Mouse (Mus musculus) embryonic facial prominence, embryonic 12.5 days (tissue): ENCODE results near the gene Olfm3. TPM values are rescaled to one million over a fixed set of nuclear protein-coding genes. Genes with fewer than 3 reads are reported as not detected.
A peak's percentile ranks its signal among the peaks of the same experiment; 100 is the strongest.

Source experiments
- ATAC-seq: fragments of 200-750 bp; cut with Nextera tagmentation; 2 replicates; pipeline ENCODE4 v1.8.0; 2017; ENCODE audit not compliant: insufficient number of reproducible peaks, insufficient read depth, low FRiP score, low TSS enrichment
- H3K27ac ChIP-seq: fragments of 300-500 bp; sonication (generic); 2 replicates; pipeline ENCODE4 v1.5.1; 2016; ENCODE audit warnings: mild to moderate bottlenecking
- H3K27me3 ChIP-seq: fragments of 300-500 bp; sonication (generic); 2 replicates; pipeline ENCODE4 v1.6.1; 2016; ENCODE audit warnings: mild to moderate bottlenecking, moderate library complexity
- H3K36me3 ChIP-seq: fragments of 300-500 bp; sonication (generic); 2 replicates; pipeline ENCODE4 v1.6.1; 2016; ENCODE audit warnings: mild to moderate bottlenecking
- H3K4me1 ChIP-seq: fragments of 300-500 bp; sonication (generic); 2 replicates; pipeline ENCODE4 v1.6.1; 2016
- H3K4me2 ChIP-seq: fragments of 300-500 bp; sonication (generic); replicated peaks from 2 replicates; pipeline ENCODE4 v1.6.1; 2016; ENCODE audit warnings: mild to moderate bottlenecking, moderate library complexity
- H3K4me3 ChIP-seq: fragments of 300-500 bp; sonication (generic); 2 replicates; pipeline ENCODE4 v1.5.1; 2016; ENCODE audit warnings: mild to moderate bottlenecking
- H3K9ac ChIP-seq: fragments of 300-500 bp; sonication (generic); 2 replicates; pipeline ENCODE4 v1.6.1; 2016; ENCODE audit warnings: mild to moderate bottlenecking, moderate library complexity
- H3K9me3 ChIP-seq: fragments of 300-500 bp; sonication (generic); 2 replicates; pipeline ENCODE4 v1.6.1; 2016; ENCODE audit warnings: mild to moderate bottlenecking, moderate library complexity
- WGBS: fragments of 180-500 bp; shearing (Covaris S2); methylation state at CpG from one replicate; pipeline ENCODE4 v1.1.7; 2016; 5-methylcytosine and 5-hydroxymethylcytosine counted together
- polyA plus RNA-seq: library from polyadenylated mRNA; unstranded; fragments of >200 nt; fragmentation: Nextera tagmentation; extraction: Ambion mirVana; gene quantifications from 2 replicates; pipeline ENCODE4 v1.2.1, GENCODE M21; 2016

Olfm3 gene
- polyA plus RNA-seq, 1 experiment from 2014 or later, result 0.63 TPM

- Histone ChIP-seq H3K4me3 (no peak overlapping the region), H3K27ac (no peak overlapping the region), H3K4me2 (no peak overlapping the region), H3K9me3 (no peaks in the 10 kb centered on the region), H3K4me1 (no peaks in the 10 kb centered on the region), H3K36me3 (no peaks in the 10 kb centered on the region), H3K9ac (no peak overlapping the region), H3K27me3 (no peaks in the 10 kb centered on the region)
- 68% methylated on average over 4 of the region's 4 CpGs for WGBS
- no peak for ATAC-seq
These were observed 58.6 kb downstream of the Olfm3 start for GRCm38 (mm10) chr3:114962316-114963083.

DNA sequence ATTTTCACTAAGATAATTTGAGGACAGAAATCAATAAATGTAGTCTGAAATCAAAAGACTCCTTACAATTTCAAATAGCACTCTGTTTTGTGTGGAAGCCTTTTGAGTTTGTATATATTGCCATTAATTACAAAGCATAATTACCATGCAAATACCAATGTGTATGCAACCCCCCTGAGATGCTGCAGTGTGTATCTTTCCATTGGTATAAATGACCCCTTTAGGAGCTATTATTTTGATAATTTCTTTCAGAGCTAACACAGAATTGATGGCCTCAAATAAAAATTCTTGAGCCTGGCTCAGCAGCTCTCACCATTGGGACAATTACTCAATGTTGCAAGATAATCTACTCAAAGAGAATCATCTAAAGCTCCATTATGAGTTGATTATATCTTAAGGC lies 67.3 kb downstream of the Olfm3 start:
- Histone ChIP-seq H3K27ac (no peak overlapping the region), H3K4me1 (no peaks in the 10 kb centered on the region), H3K27me3 (no peaks in the 10 kb centered on the region), H3K4me3 (no peak overlapping the region), H3K4me2 (no peak overlapping the region), H3K36me3 (no peaks in the 10 kb centered on the region), H3K9me3 (no peaks in the 10 kb centered on the region), H3K9ac (no peak overlapping the region)
- ATAC-seq, result no peak

- H3K27ac ChIP-seq, result no peak overlapping the region
- 47% methylated on average over 1 of the region's 1 CpGs for WGBS
- no peaks in the 10 kb centered on the region for H3K9me3 ChIP-seq
- no peak for ATAC-seq
- no peaks in the 10 kb centered on the region for H3K36me3 ChIP-seq
- no peaks in the 10 kb centered on the region for H3K4me1 ChIP-seq
- H3K4me3 ChIP-seq, result no peak overlapping the region
- H3K9ac ChIP-seq, result no peak overlapping the region
- no peak overlapping the region for H3K4me2 ChIP-seq
- H3K27me3 ChIP-seq, result no peaks in the 10 kb centered on the region
These were observed 68.6 kb downstream of the Olfm3 start for GRCm38 (mm10) chr3:114972522-114972921.

- Histone ChIP-seq H3K4me1 (no peaks in the 10 kb centered on the region), H3K27me3 (no peaks in the 10 kb centered on the region), H3K27ac (no peak overlapping the region), H3K36me3 (no peaks in the 10 kb centered on the region), H3K9ac (no peak overlapping the region), H3K9me3 (no peaks in the 10 kb centered on the region), H3K4me3 (no peak overlapping the region), H3K4me2 (no peak overlapping the region)
- WGBS, result 87% methylated on average over 2 of the region's 2 CpGs
- no peak for ATAC-seq
These were observed 87.0 kb downstream of the Olfm3 start for GRCm38 (mm10) chr3:114990828-114991227.

GRCm38 (mm10) chr3:114995956-114996355 lies 92.1 kb downstream of the Olfm3 start:
- no peaks in the 10 kb centered on the region for H3K36me3 ChIP-seq
- H3K9me3 ChIP-seq, result no peaks in the 10 kb centered on the region
- no peaks in the 10 kb centered on the region for H3K27me3 ChIP-seq
- no peak overlapping the region for H3K4me3 ChIP-seq
- WGBS, result 64% methylated on average over 1 of the region's 1 CpGs
- H3K4me2 ChIP-seq, result no peak overlapping the region
- H3K9ac ChIP-seq, result no peak overlapping the region
- no peak overlapping the region for H3K27ac ChIP-seq
- ATAC-seq, result no peak
- no peaks in the 10 kb centered on the region for H3K4me1 ChIP-seq

DNA sequence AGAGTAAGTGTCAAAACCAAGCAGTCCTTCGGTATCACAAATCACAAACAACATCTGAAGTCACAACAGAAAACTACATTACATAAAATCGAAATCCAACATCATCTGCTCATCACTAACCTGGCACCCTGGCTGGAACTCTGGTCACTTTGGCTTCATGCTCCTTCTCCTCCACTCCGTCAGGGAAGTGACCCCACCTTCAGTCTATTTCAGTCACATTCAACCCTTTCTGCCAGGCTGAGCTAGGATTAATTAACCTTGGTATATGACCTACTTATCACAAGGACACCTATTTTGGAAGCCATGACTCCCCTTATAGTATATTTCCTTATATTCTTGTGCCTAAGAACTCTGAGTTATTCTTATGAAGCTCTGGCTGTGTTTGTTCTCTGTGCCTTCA lies 123.7 kb downstream of the Olfm3 start:
- Histone ChIP-seq H3K27ac (no peak overlapping the region), H3K27me3 (no peaks in the 10 kb centered on the region), H3K4me3 (no peak overlapping the region), H3K4me1 (no peaks in the 10 kb centered on the region), H3K36me3 (no peaks in the 10 kb centered on the region), H3K4me2 (no peak overlapping the region), H3K9ac (no peak overlapping the region), H3K9me3 (no peaks in the 10 kb centered on the region)
- ATAC-seq, result no peak
- 83% methylated on average over 3 of the region's 3 CpGs for WGBS

GRCm38 (mm10) chr3:115028046-115028445 lies 124.2 kb downstream of the Olfm3 start:
- no peaks in the 10 kb centered on the region for H3K9me3 ChIP-seq
- H3K4me2 ChIP-seq, result no peak overlapping the region
- H3K36me3 ChIP-seq, result no peaks in the 10 kb centered on the region
- no peaks in the 10 kb centered on the region for H3K4me1 ChIP-seq
- WGBS, result 77% methylated on average over 1 of the region's 1 CpGs
- no peak overlapping the region for H3K9ac ChIP-seq
- H3K27me3 ChIP-seq, result no peaks in the 10 kb centered on the region
- H3K27ac ChIP-seq, result no peak overlapping the region
- no peak for ATAC-seq
- no peak overlapping the region for H3K4me3 ChIP-seq

DNA sequence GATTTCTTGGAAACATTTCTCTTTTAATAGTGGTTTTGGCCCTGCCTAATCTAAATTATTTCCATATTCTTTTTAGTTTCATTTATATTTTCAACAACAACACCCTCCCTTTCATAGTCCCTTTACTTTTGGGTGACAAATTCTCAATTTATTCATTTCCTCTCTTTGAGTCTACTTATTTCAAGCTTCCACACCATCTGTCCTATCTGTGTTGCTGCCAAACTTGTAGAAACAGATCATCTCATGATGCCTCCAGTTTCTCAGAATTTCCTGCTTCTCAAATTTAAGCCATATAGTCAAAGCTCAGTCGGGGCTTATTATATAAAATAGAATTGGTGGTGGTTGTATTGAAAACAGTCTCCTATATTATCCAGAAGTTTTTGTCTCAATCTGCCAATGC lies 124.7 kb downstream of the Olfm3 start:
- Histone ChIP-seq H3K36me3 (no peaks in the 10 kb centered on the region), H3K9ac (no peak overlapping the region), H3K27ac (no peak overlapping the region), H3K27me3 (no peaks in the 10 kb centered on the region), H3K4me2 (no peak overlapping the region), H3K9me3 (no peaks in the 10 kb centered on the region), H3K4me1 (no peaks in the 10 kb centered on the region), H3K4me3 (no peak overlapping the region)
- 74% methylated on average over 1 of the region's 1 CpGs for WGBS
- no peak for ATAC-seq

DNA sequence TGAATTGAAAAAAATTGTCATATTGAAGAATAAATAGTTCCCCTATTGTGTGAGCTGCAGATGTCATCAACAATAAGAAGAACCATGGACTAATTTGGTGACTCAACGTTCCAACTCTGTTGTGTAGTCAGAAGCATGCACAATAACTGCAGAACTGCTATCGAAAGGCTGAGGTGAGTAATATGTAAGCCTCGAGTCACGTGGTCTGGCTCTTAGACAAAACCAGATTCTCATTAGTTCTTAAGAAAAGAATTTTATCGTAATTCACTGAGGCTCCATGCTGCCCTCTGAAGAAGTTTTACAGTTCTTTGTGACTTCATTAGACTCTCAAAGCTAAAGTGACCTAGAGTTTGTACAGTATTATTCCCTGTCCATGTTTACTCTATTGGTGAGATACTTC lies 145.2 kb downstream of the Olfm3 start:
- H3K9me3 ChIP-seq, result no peaks in the 10 kb centered on the region
- H3K4me2 ChIP-seq, result no peak overlapping the region
- ATAC-seq, result no peak
- WGBS, result 90% methylated on average over 5 of the region's 5 CpGs
- H3K4me1 ChIP-seq, result no peaks in the 10 kb centered on the region
- no peaks in the 10 kb centered on the region for H3K36me3 ChIP-seq
- no peak overlapping the region for H3K9ac ChIP-seq
- H3K27ac ChIP-seq, result no peak overlapping the region
- H3K27me3 ChIP-seq, result no peaks in the 10 kb centered on the region
- no peak overlapping the region for H3K4me3 ChIP-seq

DNA sequence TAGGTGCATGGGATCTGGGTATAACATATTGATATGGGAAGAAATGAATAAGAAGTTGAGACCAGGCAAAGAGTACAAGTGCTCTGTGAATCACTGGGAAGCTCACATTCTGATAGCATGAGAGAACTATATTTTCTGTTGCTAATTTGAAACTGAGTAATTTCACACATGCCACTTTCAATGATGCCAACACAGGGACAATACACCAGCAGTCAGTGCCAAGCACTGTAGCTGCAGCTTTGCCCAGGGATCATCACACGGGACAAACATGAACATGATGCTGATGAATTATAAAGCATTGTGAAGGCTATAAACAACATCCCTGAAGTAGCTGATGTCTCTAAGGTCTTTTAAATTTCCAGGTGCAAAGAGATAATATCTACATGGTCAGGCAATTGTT lies 161.0 kb downstream of the Olfm3 start:
- Histone ChIP-seq H3K27ac (no peak overlapping the region), H3K36me3 (no peaks in the 10 kb centered on the region), H3K4me3 (no peak overlapping the region), H3K4me2 (no peak overlapping the region), H3K9me3 (no peaks in the 10 kb centered on the region), H3K9ac (no peak overlapping the region), H3K27me3 (no peaks in the 10 kb centered on the region), H3K4me1 (no peaks in the 10 kb centered on the region)
- no peak for ATAC-seq
- WGBS, result 78% methylated on average over 1 of the region's 1 CpGs

DNA sequence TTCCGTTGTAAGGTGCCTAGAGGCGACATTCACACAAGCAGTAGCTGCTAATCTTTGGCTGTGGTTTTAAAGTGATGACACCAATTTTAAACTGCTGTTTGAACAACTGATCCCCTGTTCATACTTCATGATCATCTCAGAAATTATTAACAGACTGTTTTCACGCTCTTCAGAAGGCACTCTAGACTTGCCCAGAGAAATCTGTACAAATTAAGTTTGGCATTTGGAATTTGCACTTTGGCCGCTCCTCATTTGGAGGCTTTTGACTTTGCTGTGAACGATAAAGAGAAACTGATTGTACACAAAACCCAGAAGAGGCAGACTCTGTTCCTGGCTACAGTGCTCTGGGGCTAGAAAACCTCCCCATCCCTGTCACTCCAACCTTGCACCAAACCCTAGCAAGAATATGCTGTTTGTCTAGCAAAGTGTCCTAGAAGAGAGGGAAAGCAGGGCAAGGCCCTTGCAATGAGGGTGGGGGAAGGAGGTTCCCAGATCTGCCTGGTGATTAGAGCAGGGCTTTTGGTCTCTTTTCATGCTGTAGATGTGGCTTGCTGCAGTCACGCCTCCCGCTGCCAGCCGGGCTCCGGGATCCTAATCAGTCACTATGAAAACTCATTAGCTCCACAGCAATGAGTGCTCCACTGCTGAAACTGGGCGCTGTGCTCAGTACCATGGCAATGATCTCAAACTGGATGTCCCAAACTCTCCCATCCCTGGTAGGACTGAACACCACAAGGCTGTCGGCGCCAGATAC lies 176.7 kb downstream of the Olfm3 start:
- no peak overlapping the region for H3K9ac ChIP-seq
- no peak for ATAC-seq
- 28% methylated on average over 12 of the region's 12 CpGs for WGBS
- H3K4me2 ChIP-seq, result peak overlapping the region; percentile 11; the same call in 1 of the 2 replicates
- no peaks in the 10 kb centered on the region for H3K9me3 ChIP-seq
- no peak overlapping the region for H3K4me3 ChIP-seq
- H3K36me3 ChIP-seq, result no peaks in the 10 kb centered on the region
- H3K27me3 ChIP-seq, result no peaks in the 10 kb centered on the region
- H3K27ac ChIP-seq, result no peak overlapping the region
- peaks cover 5% of the 10 kb centered on the region; the same call in 1 of the 2 replicates for H3K4me1 ChIP-seq

GRCm38 (mm10) chr3:115081371-115081770 lies 177.5 kb downstream of the Olfm3 start:
- no peak overlapping the region for H3K4me3 ChIP-seq
- no peaks in the 10 kb centered on the region for H3K36me3 ChIP-seq
- 43% methylated on average over 2 of the region's 2 CpGs for WGBS
- no peak overlapping the region for H3K9ac ChIP-seq
- H3K9me3 ChIP-seq, result no peaks in the 10 kb centered on the region
- H3K27ac ChIP-seq, result no peak overlapping the region
- no peaks in the 10 kb centered on the region for H3K27me3 ChIP-seq
- no peak for ATAC-seq
- H3K4me1 ChIP-seq, result peaks cover 5% of the 10 kb centered on the region; the same call in 1 of the 2 replicates
- H3K4me2 ChIP-seq, result no peak overlapping the region
